30 mouse cellular contexts compared by ENCODE assay signal in the genomic region with DNA sequence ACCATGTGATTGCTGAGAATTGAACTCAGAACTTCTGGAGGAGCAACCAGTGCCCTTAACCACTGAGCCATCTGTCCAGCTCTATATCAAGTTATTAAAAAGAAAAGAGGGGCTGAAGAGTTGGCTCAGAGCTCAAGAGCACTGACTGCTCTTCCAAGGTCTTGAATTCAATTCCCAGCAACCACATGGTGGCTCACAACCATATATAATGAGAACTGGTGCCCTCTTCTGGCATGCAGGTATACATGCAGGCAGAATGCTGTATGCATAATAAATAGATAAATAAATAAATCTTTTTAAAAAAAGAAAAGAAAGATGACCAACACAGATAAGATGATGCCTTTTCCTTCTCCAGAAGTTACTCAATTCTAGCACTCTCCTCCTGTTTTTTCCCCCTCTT. TPM values are rescaled to one million over a fixed set of nuclear protein-coding genes. Genes with fewer than 3 reads are reported as not detected.
A peak's percentile ranks its signal among the peaks of the same experiment; 100 is the strongest.
DNase-seq lines count a peak whose midpoint lies in the region; ATAC-seq and TF ChIP-seq lines count a peak whose summit lies in the region.
"Had no signal": no experiment of that assay in that cellular context is flagged by ENCODE, and none has a peak within 500 bp of the region (broad histone marks: within the 10 kb centered on the region; RNA-seq: fewer than 3 reads in every experiment).

No protein-coding gene starts in this region.

- H3K4me1 ChIP-seq in kidney, postnatal 0 days (replicated peaks; ENCODE audit: insufficient read depth, low read length): no peaks in the 10 kb centered on the region
- H3K4me1 ChIP-seq in E14TG2a.4 (replicated peaks; ENCODE audit: low read depth, low read length): peaks cover 29% of the 10 kb centered on the region
- H3K4me1 ChIP-seq: neural tube, embryonic 13.5 days had no signal

- peak; percentile 37 for TF ChIP-seq CTCF in kidney, postnatal 0 days (IDR thresholded peaks at IDR 0.05; ENCODE audit: low read depth)
- 0 out of 2 replicates have a peak, but pooled peaks have one; percentile 16 for TF ChIP-seq CTCF in E14TG2a.4 (conservative IDR thresholded peaks at IDR 0.05; ENCODE audit: low read length)

- no peak overlapping the region for H3K4me2 ChIP-seq in kidney, postnatal 0 days (ENCODE audit: low read length)
- H3K4me2 ChIP-seq: embryonic facial prominence, embryonic 12.5 days; heart, embryonic 11.5 days; hindbrain, embryonic 14.5 days; midbrain, embryonic 11.5 days; neural tube, embryonic 13.5 days had no signal

- ATAC-seq in kidney, postnatal 0 days (replicated peaks; ENCODE audit: low FRiP score, low read depth): no peak
- ATAC-seq: forebrain, embryonic 16.5 days; inflammation-experienced regulatory T-cells, adult 6 months had no signal

- no peak overlapping the region for H3K27ac ChIP-seq in kidney, postnatal 0 days
- H3K27ac ChIP-seq: embryonic facial prominence, embryonic 12.5 days; forebrain, embryonic 10.5 days; hindbrain, embryonic 14.5 days; liver, embryonic 14.5 days; neural tube, embryonic 13.5 days had no signal

- H3K4me3 ChIP-seq in kidney, postnatal 0 days (replicated peaks; ENCODE audit: low read depth, low read length): no peak overlapping the region
- H3K4me3 ChIP-seq in E14TG2a.4 (replicated peaks; ENCODE audit: low read length): no peak overlapping the region
- H3K4me3 ChIP-seq: embryonic facial prominence, embryonic 12.5 days; forebrain, embryonic 10.5 days; neural tube, embryonic 13.5 days had no signal

- H3K27me3 ChIP-seq in kidney, postnatal 0 days (ENCODE audit: insufficient read depth, low read length): no peaks in the 10 kb centered on the region
- H3K27me3 ChIP-seq in E14TG2a.4 (ENCODE audit: insufficient read depth, low read length): no peaks in the 10 kb centered on the region
- H3K27me3 ChIP-seq: embryonic facial prominence, embryonic 12.5 days; neural tube, embryonic 13.5 days had no signal

- no peaks in the 10 kb centered on the region for H3K9me3 ChIP-seq in kidney, postnatal 0 days (replicated peaks; ENCODE audit: low read length)
- H3K9me3 ChIP-seq in E14TG2a.4 (ENCODE audit: low read length): no peaks in the 10 kb centered on the region
- H3K9me3 ChIP-seq: embryonic facial prominence, embryonic 12.5 days; forebrain, embryonic 10.5 days; neural tube, embryonic 13.5 days had no signal

- DNase-seq in kidney, postnatal 0 days (ENCODE audit: low spot score): no peak
- DNase-seq in kidney, postnatal 10 days: no peak
- DNase-seq in 3T3-L1 (ENCODE audit: low read depth, low spot score): peak; percentile 38
- peak; percentile 46 for DNase-seq in ZHBTc4 (ENCODE audit: low read depth, low spot score)
- no peak for DNase-seq in spleen, postnatal 4 days (ENCODE audit: low spot score in 2 of 2)
- no peak for DNase-seq in gastrocnemius, adult 8-10 months (ENCODE audit: low spot score in 2 of 2)
- DNase-seq in urinary bladder, postnatal 36 days (ENCODE audit: low spot score in 2 of 2): no peak
- DNase-seq: adrenal gland, postnatal 10 days; B cell, adult 2 months; cerebellum, adult 8-10 months; cerebellum, postnatal 25 days; gastrocnemius, postnatal 10 days; kidney, adult 11 months; kidney, postnatal 36 days; layer of hippocampus, postnatal 36 days; liver; lung, adult 2 months; right cerebral cortex, postnatal 4 days; thymus, postnatal 14 days had no signal

- no peak overlapping the region for H3K9ac ChIP-seq in kidney, postnatal 0 days (ENCODE audit: low read depth, low read length)
- H3K9ac ChIP-seq: embryonic facial prominence, embryonic 12.5 days; hindbrain, embryonic 14.5 days; liver, embryonic 14.5 days; neural tube, embryonic 13.5 days had no signal

- H3K36me3 ChIP-seq in kidney, postnatal 0 days (ENCODE audit: insufficient read depth, low read length): no peaks in the 10 kb centered on the region
- peaks cover 84% of the 10 kb centered on the region for H3K36me3 ChIP-seq in E14TG2a.4 (ENCODE audit: insufficient read depth, low read length)
- H3K36me3 ChIP-seq: embryonic facial prominence, embryonic 12.5 days; forebrain, embryonic 10.5 days; neural tube, embryonic 13.5 days had no signal

RNA-seq across cellular contexts. Expression of gene Prrg4, which starts 8.7 kb away (rescaled TPM):
- polyA plus RNA-seq in kidney, postnatal 0 days (2015; fragmentation: Nextera tagmentation; extraction: Ambion mirVana): 1.5 and 1.7 TPM in 2 replicates
- total RNA-seq in gastrocnemius, adult 8-10 months (2022): under 1 TPM; 0.27 to 0.38 (median 0.32) TPM

RNA-seq across cellular contexts. Expression of gene Qser1, which starts 24.4 kb away (rescaled TPM):
- polyA plus RNA-seq in kidney, postnatal 0 days (2015; fragmentation: Nextera tagmentation; extraction: Ambion mirVana): 6.9 and 7.2 TPM in 2 replicates
- total RNA-seq in gastrocnemius, adult 8-10 months (2022): 10 to 100 TPM; 62.5 to 83.1 (median 69.3) TPM

RNA-seq across cellular contexts. Expression of gene Ccdc73, which starts 26.6 kb away (rescaled TPM):
- polyA plus RNA-seq in kidney, postnatal 0 days (2015; fragmentation: Nextera tagmentation; extraction: Ambion mirVana): 9.1 and 12.6 TPM in 2 replicates
- 1 to 10 TPM; 2.0 to 4.5 (median 4.2) TPM for total RNA-seq in gastrocnemius, adult 8-10 months (2022)
- total RNA-seq: left cerebral cortex, postnatal 14 days had no signal
- polyA plus RNA-seq: lung, adult 2 months had no signal

Comparison
In these comparisons a context has a peak if more than half of its experiments do, and no peak if none do; other contexts are left out.
1. DNase-seq: peak in 3T3-L1 (single experiment) and ZHBTc4 (single experiment); none in kidney, postnatal 0 days (single experiment), kidney, postnatal 10 days (single experiment), spleen, postnatal 4 days (0 of 2), gastrocnemius, adult 8-10 months (0 of 2) and urinary bladder, postnatal 36 days (0 of 2).